Mouse (Mus musculus): Measurements from ENCODE around the gene Bloc1s1.

The Bloc1s1 gene

DNA sequence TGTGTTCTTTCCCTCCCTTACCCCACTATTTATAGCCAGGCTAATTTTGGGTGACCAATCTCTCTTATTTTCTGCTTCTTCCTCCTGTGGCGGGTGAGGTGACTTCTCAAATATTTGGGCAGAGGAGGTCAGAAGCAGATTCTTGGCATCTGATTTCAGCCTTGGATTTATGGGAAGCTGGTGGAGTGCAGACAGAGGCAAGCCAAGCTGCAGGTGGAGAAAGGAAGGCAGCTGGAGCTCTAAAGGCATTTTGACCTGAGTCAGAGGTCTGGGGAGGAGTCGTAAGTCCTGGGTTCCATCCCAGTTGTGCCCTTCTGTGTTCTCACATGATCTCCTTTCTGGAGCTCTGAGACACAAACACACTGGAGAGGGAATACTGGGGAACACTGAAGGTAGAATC, 7.6 kb upstream of the Bloc1s1 start:
- no peak for DNase-seq

GRCm38 (mm10) chr10:128929638-128930378, 6.0 kb upstream of the Bloc1s1 start:
- peak in 1 of 2 experiments; percentile 69 for DNase-seq

DNA sequence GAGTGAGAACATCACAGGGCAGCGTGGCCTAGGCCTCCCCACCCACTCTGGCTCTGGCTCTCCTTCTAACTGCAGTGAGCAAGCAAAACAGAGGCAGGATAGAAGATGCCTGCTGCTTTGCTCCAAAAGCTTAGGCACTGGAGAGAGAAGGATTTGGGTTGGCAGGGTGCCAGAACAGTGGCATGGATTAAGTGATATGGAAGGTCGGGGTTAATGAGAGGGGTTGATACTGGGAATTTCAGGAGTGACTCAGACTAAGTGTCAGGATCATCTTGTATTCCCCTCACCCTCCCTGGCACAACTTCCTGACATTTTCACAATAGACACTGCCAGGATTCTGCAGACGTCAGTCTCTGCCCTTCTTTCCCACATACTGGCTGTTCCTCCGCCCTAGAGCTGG, 4.5 kb upstream of the Bloc1s1 start:
- no peak for DNase-seq

GRCm38 (mm10) chr10:128923013-128923691, 683 bp downstream of the Bloc1s1 start:
- DNase-seq = peak; percentile 95 to 99

GRCm38 (mm10) chr10:128922822-128923012, 1.1 kb downstream of the Bloc1s1 start, which contains the start of gene Rdh5:
Gene Rdh5 (minus strand): TSS chr10:128922888.
- DNase-seq = no peak

- DNase-seq = no peak
Measured at GRCm38 (mm10) chr10:128921883-128922821, 1.7 kb downstream of the Bloc1s1 start.

- peak in 1 of 2 experiments; percentile 66 for DNase-seq
Measured at GRCm38 (mm10) chr10:128921251-128921650, 2.6 kb downstream of the Bloc1s1 start.

- DNase-seq = peak; percentile 57 to 65
Measured at GRCm38 (mm10) chr10:128920736-128921161, 3.1 kb downstream of the Bloc1s1 start.

GRCm38 (mm10) chr10:128919966-128920365, 3.9 kb downstream of the Bloc1s1 start:
- DNase-seq = peak in 1 of 2 experiments; percentile 28

DNA sequence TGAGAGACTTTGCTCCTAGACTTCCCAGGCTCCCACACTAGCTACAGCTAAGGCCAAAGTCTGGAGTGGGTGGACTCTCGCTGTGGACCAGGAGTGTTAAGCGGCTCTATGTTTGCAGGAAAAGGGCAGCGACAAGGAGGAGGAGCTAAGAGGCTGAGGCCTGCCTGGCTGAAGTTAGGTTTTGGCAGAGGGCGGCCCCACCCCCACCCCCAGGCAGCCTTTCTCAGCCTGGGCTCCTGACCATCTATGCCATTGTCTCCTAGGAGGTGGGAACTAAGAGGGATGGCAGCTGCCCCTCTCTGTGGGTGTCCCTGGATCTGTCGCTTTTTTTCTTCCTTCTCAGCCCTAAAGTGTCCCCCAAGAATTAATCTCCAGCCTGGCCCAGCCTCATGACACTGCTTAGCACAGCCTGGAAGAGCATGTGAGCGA, 4.6 kb downstream of the Bloc1s1 start:
- peak; percentile 79 to 93 for DNase-seq

DNA sequence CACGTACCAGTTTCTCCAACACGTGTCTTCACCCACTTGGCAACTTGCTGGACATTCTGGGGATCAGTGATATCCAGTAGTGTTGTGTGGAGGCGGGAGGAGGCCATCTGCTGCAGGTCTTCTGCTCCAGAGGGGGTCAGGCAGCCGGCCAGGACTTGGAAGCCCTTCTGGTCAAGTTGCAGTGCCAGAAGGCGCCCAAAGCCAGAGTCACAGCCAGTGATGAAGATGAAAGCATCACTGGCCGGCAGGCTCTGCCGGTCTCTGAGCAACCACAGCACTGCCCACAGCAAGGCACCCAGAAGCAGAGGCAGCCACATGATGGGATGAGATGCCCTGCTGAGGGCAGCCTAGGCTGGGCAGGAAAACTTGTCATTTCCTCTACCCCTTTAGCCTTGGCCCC, 5.6 kb downstream of the Bloc1s1 start:
- peak; percentile 64 to 81 for DNase-seq

DNA sequence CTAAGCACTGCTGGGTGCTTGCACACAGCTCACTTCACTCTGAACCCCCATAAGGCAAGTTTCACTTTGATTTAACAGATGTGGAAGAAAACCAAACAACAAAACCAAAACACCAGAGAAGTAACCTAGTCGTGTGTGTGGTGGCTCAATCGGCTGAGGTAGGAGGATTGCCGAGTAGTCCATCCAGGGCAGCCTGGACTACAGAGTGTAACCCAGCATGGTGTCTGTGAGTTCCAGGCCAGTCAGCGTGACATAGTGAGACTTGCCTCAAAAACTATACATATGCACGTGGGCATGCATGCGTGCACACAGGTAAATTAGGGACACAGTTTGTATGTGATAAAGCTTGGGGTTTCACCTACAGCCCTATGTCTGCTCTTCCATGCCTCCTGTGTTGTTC, 6.4 kb downstream of the Bloc1s1 start:
- no peak for DNase-seq

DNA sequence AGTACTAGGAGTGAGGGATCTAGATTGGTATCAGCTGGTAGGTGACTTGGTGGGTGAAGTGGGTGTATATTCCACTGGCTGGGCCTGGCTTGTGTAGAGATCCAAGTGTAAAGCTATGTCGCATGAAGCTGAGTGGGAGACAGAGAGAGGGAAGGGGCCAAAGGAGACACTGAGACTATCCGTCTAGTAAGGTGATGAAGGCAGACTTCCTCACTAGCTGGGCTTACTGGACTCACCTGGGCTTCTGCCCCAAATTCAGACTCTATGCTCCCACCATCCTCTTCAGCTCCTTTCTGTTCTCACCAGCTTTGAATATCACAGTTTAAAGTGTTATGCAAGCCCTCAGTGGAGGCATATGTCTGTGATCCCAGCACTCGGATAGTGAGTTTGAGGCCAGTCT, 7.2 kb downstream of the Bloc1s1 start:
- DNase-seq = no peak

DNA sequence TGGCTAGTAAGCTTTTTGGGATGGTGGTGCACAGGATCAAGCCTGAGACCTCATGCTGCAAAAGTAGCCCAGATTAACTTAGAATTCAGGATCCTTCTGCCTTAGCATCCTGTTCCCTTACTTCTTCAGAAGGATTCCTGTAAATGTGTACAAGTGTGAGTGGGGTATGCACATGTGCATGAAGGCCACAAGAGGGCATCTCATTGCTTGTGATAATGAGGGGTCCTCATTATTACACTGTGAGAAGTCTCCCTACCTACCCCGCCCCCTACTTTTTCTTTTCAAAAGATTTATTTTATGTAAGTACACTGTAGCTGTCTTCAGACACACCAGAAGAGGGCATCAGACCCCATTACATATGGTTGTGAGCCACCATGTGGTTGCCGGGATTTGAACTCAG, 8.3 kb downstream of the Bloc1s1 start:
- DNase-seq = no peak

- DNase-seq = peak; percentile 45 to 72
Measured at GRCm38 (mm10) chr10:128913696-128914095, 10.1 kb downstream of the Bloc1s1 start.

DNA sequence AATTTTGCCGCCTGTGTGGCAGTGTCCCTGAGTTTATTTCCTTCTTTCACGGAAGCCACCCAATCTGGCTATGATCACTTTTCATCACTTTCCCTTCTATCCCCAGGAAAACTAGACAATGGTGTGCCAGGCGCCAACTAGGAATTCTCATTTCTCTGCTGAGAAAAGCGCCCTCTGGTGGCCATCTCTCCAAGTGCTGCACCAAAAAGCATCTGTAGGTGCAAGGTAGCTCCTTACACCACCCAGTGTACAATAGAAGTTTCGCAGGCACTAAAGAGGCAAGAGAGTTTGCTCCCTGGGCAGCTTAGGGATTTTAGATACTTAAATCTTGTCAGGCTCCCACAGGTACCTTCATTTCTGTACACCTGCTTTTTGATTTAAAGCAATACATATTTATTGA, 10.6 kb downstream of the Bloc1s1 start:
- DNase-seq = peak; percentile 90 to 97

GRCm38 (mm10) chr10:128912791-128913190, 11.0 kb downstream of the Bloc1s1 start:
- DNase-seq = no peak

DNA sequence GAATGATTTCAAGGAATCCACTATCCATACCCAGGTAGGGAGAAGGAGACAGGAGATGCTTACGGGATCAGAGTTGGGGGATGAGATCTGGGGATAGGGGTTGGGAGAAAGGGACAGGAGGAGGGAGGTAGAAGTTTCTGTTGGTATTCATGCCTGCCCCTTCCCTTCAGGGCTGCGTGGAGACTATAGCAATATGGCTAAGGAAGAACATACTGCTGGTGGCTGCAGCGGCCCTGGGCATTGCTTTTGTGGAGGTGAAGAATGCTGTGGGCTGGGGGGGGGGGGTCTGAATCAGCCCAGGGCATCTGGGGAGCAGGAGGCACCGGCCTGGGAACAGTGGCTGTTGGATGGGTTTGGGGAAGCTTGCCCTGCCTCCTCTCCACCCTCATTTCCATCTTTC, 11.6 kb downstream of the Bloc1s1 start:
- no peak for DNase-seq

DNA sequence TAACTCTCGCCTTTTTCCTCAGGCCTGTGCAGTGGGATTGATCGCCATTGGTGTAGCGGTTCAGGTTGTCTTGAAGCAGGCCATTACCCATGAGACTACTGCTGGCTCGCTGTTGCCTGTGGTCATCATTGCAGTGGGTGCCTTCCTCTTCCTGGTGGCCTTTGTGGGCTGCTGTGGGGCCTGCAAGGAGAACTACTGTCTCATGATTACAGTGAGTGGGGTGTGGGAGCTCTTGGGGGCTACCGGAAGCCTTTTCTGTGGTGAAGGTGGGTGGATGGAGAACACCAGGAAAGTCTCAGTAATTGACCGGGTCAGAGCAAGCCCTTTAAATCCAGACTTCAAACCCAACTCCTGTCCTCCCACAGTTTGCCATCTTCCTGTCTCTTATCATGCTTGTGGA, 12.4 kb downstream of the Bloc1s1 start:
- no peak for DNase-seq

DNA sequence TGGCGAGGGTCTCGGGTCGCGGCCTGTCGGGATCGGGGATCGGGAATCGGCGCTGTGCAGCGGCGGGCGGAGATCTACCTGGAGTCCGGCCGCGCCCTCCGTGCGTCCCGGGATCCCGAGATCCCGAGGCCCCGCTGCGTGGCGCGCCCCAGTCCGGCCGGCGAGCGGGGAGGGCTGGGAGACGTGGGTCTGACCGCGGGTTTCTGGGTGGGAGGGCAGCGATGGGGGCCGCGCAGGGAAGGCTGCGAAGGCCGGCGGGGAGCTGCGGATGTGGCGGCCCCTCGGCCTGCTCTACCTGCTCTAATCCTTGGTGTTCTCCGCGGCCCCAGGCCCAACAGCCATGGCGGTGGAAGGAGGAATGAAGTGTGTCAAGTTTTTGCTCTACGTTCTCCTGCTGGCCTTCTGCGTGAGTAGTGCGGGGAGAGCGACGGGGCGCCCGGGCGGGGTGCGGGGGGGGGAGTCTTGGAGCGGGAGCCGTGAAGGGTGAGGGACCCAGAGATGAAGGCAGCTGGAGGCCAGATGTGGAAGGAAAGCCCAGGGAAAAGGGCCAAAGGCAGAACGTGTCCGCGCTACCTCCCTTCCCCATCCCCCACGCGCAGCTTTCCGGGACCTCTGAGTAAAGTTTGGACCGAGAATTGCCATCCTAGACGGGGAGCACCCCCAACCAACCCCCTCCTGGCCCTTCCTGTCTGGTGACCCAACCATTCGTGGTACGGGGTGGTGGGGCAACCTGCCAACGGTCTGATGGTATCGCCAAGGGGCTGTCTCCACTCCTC, 13.6 kb downstream of the Bloc1s1 start:
- DNase-seq = peak; percentile 74 to 86

DNA sequence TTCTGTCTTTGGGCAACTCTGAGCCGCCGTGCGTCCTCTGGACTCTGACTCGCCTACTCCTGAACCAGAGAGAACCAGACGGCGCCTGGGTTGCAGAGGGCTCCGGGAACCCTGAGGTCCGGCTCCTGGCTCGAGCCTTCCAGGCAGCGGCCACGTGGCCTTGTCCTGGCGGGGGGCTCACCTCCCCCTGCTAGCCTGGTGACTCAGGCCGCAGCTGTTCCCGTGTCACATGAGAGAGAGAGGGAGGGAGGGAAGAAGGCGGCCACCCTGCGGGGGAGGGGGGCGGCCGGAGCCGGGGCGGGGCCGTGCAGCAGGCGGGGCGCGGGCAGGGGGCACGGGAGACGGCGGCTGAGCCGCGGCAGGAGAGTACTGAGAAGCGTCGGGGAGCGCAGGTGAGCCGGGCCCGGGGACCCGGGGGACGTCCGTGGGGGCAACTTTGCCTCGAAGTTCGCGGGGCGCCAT, 14.2 kb downstream of the Bloc1s1 start:
- DNase-seq = peak; percentile 90 to 98

- peak; percentile 73 to 81 for DNase-seq
Measured at GRCm38 (mm10) chr10:128908778-128909448, 14.9 kb downstream of the Bloc1s1 start.
